Mouse (Mus musculus) stomach, embryonic 16.5 days (tissue): ENCODE data around the gene Thsd4. TPM values are rescaled to one million over a fixed set of nuclear protein-coding genes. Genes with fewer than 3 reads are reported as not detected.

ENCODE experiments used
- ATAC-seq: fragments of 200-750 bp; cut with Nextera tagmentation; 2 replicates; pipeline ENCODE4 v1.8.0; 2017; ENCODE audit warnings: moderate number of reproducible peaks, moderate TSS enrichment; ENCODE audit not compliant: insufficient read depth, low FRiP score
- H3K27ac ChIP-seq: fragments of 300-500 bp; sonication (generic); 2 replicates; pipeline ENCODE4 v1.5.1; 2014; ENCODE audit warnings: low read length
- H3K27me3 ChIP-seq: fragments of 300-500 bp; sonication (generic); 2 replicates; pipeline ENCODE4 v1.6.1; 2014; ENCODE audit warnings: low read length, control low read depth, mixed read lengths; ENCODE audit not compliant: control insufficient read depth, insufficient read depth
- H3K36me3 ChIP-seq: fragments of 300-500 bp; sonication (generic); 2 replicates; pipeline ENCODE4 v1.6.1; 2014; ENCODE audit warnings: low read length; ENCODE audit not compliant: control insufficient read depth, insufficient read depth
- H3K4me1 ChIP-seq: fragments of 300-500 bp; sonication (generic); 2 replicates; pipeline ENCODE4 v1.6.1; 2014; ENCODE audit warnings: low read length, control low read depth, mixed read lengths; ENCODE audit not compliant: control insufficient read depth, insufficient read depth
- H3K4me2 ChIP-seq: fragments of 300-500 bp; sonication (generic); 2 replicates; pipeline ENCODE4 v1.6.1; 2014; ENCODE audit warnings: low read depth, low read length, mixed read lengths
- H3K4me3 ChIP-seq: fragments of 300-500 bp; sonication (generic); replicated peaks from 2 replicates; pipeline ENCODE4 v1.5.1; 2014; ENCODE audit warnings: mild to moderate bottlenecking, low read length
- H3K9ac ChIP-seq: fragments of 300-500 bp; sonication (generic); 2 replicates; pipeline ENCODE4 v1.6.1; 2014; ENCODE audit warnings: low read length
- H3K9me3 ChIP-seq: fragments of 300-500 bp; sonication (generic); replicated peaks from 2 replicates; pipeline ENCODE4 v1.6.1; 2016; ENCODE audit warnings: low read length, control low read depth; ENCODE audit not compliant: control insufficient read depth
- WGBS: fragments of 180-500 bp; shearing (Covaris S2); extraction: QIAGEN DNeasy Blood & Tissue Kit; methylation state at CpG from one replicate; pipeline ENCODE4 v1.1.7; 2014; 5-methylcytosine and 5-hydroxymethylcytosine counted together
- polyA plus RNA-seq: library from polyadenylated mRNA; unstranded; fragments of >200 nt; fragmentation: Nextera tagmentation; extraction: Ambion mirVana; gene quantifications from 2 replicates; pipeline ENCODE4 v1.2.1, GENCODE M21; 2015

Thsd4 gene
- polyA plus RNA-seq, 1 experiment from 2014 or later, result 18.7 TPM

GRCm38 (mm10) chr9:60526195-60526594 lies 4.3 kb upstream of the Thsd4 start:
- Histone ChIP-seq H3K4me3 (no peak overlapping the region), H3K9ac (no peak overlapping the region), H3K9me3 (no peaks in the 10 kb centered on the region), H3K4me1 (peaks cover 12% of the 10 kb centered on the region; the same call in 1 of the 2 replicates), H3K27me3 (no peaks in the 10 kb centered on the region), H3K4me2 (no peak overlapping the region), H3K36me3 (no peaks in the 10 kb centered on the region), H3K27ac (no peak overlapping the region)
- no peak for ATAC-seq
- 47% methylated on average over 5 of the region's 5 CpGs for WGBS

DNA sequence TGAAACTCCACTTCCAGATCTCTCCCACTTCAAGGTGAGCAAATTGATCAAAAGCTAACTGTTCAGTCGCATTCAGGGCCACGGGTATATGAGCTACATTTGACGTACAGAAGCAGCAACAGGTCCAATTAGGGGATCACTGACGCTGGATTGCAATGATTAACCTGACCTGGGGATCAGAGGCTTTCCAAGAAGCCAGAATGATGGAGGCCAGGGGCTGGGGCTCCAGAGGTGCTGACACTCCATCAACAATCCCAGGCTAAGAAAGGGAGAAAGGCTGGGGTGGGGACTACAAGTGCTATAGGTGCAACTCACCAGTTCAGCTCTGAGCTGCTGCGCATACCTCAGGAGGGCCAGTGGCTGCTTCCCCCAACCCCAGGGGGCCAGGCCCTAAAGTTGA lies 703 bp downstream of the Thsd4 start:
- Histone ChIP-seq H3K4me2 (peak overlapping the region; percentile 89), H3K4me3 (peak overlapping the region; percentile 72), H3K36me3 (no peaks in the 10 kb centered on the region), H3K27ac (no peak overlapping the region), H3K27me3 (no peaks in the 10 kb centered on the region), H3K9me3 (no peaks in the 10 kb centered on the region), H3K9ac (peak overlapping the region; percentile 84), H3K4me1 (peaks cover 39% of the 10 kb centered on the region)
- WGBS, result 37% methylated on average over 5 of the region's 5 CpGs
- no peak for ATAC-seq

DNA sequence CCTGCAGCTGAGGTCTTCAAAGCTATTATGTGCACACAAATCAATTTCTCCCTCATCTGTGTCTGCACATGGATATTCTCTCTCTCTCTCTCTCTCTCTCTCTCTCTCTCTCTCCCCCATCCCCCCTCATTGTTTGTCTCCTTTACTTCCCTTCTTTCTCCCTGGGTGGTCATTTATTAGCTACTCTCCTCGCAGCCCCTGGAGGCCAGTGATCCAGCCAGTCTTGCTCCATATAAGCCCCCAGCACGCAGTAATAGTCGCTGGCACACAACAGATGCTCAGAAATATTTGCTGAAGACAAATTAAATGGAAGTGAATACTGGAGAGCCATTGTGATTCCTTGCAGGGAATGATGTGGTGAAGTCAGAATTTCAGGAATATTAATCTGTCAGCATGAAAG lies 2.2 kb downstream of the Thsd4 start:
- no peaks in the 10 kb centered on the region for H3K27me3 ChIP-seq
- peak overlapping the region; percentile 89; the same call in 1 of the 2 replicates for H3K4me2 ChIP-seq
- H3K4me1 ChIP-seq, result peaks cover 30% of the 10 kb centered on the region
- H3K36me3 ChIP-seq, result no peaks in the 10 kb centered on the region
- H3K27ac ChIP-seq, result no peak overlapping the region
- ATAC-seq, result no peak
- H3K9ac ChIP-seq, result no peak overlapping the region
- peak overlapping the region; percentile 72; the same call in 1 of the 2 replicates for H3K4me3 ChIP-seq
- WGBS, result 28% methylated on average over 3 of the region's 3 CpGs
- no peaks in the 10 kb centered on the region for H3K9me3 ChIP-seq

- Histone ChIP-seq H3K4me2 (peak overlapping the region; percentile 20; the same call in 1 of the 2 replicates), H3K27ac (0 out of 2 replicates have a peak overlapping the region, but pooled peaks have one; percentile 14), H3K4me1 (peaks cover 30% of the 10 kb centered on the region), H3K9ac (peak overlapping the region; percentile 20; the same call in 1 of the 2 replicates), H3K27me3 (no peaks in the 10 kb centered on the region), H3K4me3 (no peak overlapping the region), H3K36me3 (no peaks in the 10 kb centered on the region), H3K9me3 (no peaks in the 10 kb centered on the region)
- no peak for ATAC-seq
- 29% methylated on average over 3 of the region's 3 CpGs for WGBS
Observed at GRCm38 (mm10) chr9:60518216-60518615, 3.6 kb downstream of the Thsd4 start.

GRCm38 (mm10) chr9:60517148-60517547 lies 4.7 kb downstream of the Thsd4 start:
- no peak overlapping the region for H3K4me3 ChIP-seq
- H3K36me3 ChIP-seq, result no peaks in the 10 kb centered on the region
- no peak overlapping the region for H3K4me2 ChIP-seq
- no peaks in the 10 kb centered on the region for H3K9me3 ChIP-seq
- H3K9ac ChIP-seq, result no peak overlapping the region
- peaks cover 30% of the 10 kb centered on the region for H3K4me1 ChIP-seq
- no peak overlapping the region for H3K27ac ChIP-seq
- no peak for ATAC-seq
- WGBS, result 42% methylated on average over 4 of the region's 4 CpGs
- no peaks in the 10 kb centered on the region for H3K27me3 ChIP-seq

- H3K9me3 ChIP-seq, result no peaks in the 10 kb centered on the region
- no peaks in the 10 kb centered on the region for H3K36me3 ChIP-seq
- no peak for ATAC-seq
- H3K4me1 ChIP-seq, result peaks cover 30% of the 10 kb centered on the region
- no peaks in the 10 kb centered on the region for H3K27me3 ChIP-seq
- 78% methylated on average over 4 of the region's 4 CpGs for WGBS
- no peak overlapping the region for H3K9ac ChIP-seq
- no peak overlapping the region; the same call in 1 of the 2 replicates for H3K27ac ChIP-seq
- no peak overlapping the region for H3K4me2 ChIP-seq
- no peak overlapping the region for H3K4me3 ChIP-seq
Observed at GRCm38 (mm10) chr9:60516379-60516778, 5.5 kb downstream of the Thsd4 start.

DNA sequence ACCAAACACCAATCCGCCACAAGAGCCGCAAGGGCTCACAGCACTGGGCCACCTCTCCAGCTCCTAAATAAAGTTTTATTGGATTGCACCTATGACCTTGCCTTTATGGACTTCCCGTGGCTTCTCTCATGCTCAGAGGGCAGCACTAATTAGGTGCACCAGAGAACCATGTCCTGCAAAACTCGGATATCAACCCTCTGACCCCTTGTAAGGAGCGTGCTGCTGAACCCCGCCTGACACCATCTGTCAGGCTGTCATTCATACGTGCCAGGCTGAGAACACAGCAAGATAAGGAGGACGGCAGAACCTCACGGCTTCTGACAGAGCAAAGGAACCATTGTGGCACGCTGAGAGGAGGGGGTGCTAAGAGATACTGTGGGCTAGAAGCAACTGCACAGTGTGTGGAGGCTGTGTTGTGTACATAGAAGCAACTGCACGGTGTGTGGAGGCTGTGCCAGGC lies 8.5 kb downstream of the Thsd4 start:
- peaks cover 28% of the 10 kb centered on the region for H3K4me1 ChIP-seq
- no peak for ATAC-seq
- no peak overlapping the region for H3K4me2 ChIP-seq
- H3K27me3 ChIP-seq, result no peaks in the 10 kb centered on the region
- H3K9me3 ChIP-seq, result no peaks in the 10 kb centered on the region
- no peaks in the 10 kb centered on the region for H3K36me3 ChIP-seq
- no peak overlapping the region for H3K4me3 ChIP-seq
- H3K27ac ChIP-seq, result no peak overlapping the region
- WGBS, result 34% methylated on average over 11 of the region's 11 CpGs
- no peak overlapping the region for H3K9ac ChIP-seq

DNA sequence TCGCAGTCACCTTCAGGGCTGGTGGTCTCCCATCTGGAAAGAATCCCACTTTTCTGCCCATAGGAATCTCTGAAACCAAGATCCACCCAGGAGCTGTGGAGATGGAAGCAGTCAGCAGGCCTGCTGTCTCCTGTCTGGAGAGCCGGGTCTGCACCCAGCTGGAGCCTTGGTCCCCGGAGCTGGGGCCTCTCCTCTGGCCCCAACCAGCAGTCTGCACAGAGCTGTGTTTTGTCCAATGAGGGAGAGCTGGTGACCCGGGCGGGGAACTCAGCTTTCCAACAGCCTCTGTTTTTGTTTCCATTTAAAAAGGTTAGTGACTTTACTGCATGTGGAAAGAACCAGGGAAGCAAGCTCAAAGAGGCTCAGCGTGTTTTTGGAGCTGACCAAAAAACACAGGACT lies 11.0 kb downstream of the Thsd4 start:
- Histone ChIP-seq H3K27me3 (no peaks in the 10 kb centered on the region), H3K4me1 (peaks cover 14% of the 10 kb centered on the region), H3K9ac (peak overlapping the region; percentile 36; the same call in 1 of the 2 replicates), H3K4me2 (0 out of 2 replicates have a peak overlapping the region, but pooled peaks have one; percentile 14), H3K27ac (peak overlapping the region; percentile 75), H3K36me3 (no peaks in the 10 kb centered on the region), H3K4me3 (no peak overlapping the region), H3K9me3 (no peaks in the 10 kb centered on the region)
- 31% methylated on average over 6 of the region's 6 CpGs for WGBS
- peak; percentile 81 for ATAC-seq

- Histone ChIP-seq H3K27me3 (no peaks in the 10 kb centered on the region), H3K4me3 (no peak overlapping the region), H3K36me3 (no peaks in the 10 kb centered on the region), H3K4me1 (peaks cover 35% of the 10 kb centered on the region), H3K9me3 (no peaks in the 10 kb centered on the region), H3K27ac (no peak overlapping the region), H3K4me2 (no peak overlapping the region), H3K9ac (no peak overlapping the region)
- no peak for ATAC-seq
- 57% methylated on average over 5 of the region's 5 CpGs for WGBS
Observed at GRCm38 (mm10) chr9:60506136-60506535, 15.7 kb downstream of the Thsd4 start.
